In the genomic region with DNA sequence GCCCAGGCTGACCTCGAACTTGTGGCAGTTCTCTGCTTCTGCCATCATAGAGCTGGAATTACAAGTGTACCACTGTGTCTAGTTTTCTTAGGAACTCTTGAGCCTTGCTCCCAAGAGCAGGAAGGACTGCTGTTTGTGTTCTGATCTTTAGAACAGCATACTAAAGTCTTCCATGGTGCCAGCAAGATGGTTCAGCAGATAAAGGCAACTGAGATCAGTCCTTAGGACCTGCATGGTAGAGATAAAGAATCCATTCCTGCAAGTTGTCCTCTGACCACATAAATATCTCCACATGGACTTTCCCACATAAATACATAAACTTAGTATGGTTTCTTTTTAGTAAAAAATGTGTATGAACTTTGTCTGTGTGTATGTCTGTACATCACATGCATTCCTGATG, we compare ENCODE assay signal across 17 mouse cellular contexts. TPM values are rescaled to one million over a fixed set of nuclear protein-coding genes. Genes with fewer than 3 reads are reported as not detected.
A peak's percentile ranks its signal among the peaks of the same experiment; 100 is the strongest.
DNase-seq lines count a peak whose midpoint lies in the region; ATAC-seq lines count a peak whose summit lies in the region.
"Had no signal": no experiment of that assay in that cellular context is flagged by ENCODE, and none has a peak within 500 bp of the region (broad histone marks: within the 10 kb centered on the region; RNA-seq: fewer than 3 reads in every experiment).

No protein-coding gene starts in this region.

- no peak overlapping the region for H3K9ac ChIP-seq in heart, embryonic 11.5 days (ENCODE audit: low read depth, low read length)
- peak overlapping the region; percentile 75 for H3K9ac ChIP-seq in liver, embryonic 13.5 days
- no peak overlapping the region for H3K9ac ChIP-seq in forebrain, embryonic 15.5 days (replicated peaks)

- 79% methylated on average over 1 of the region's 1 CpGs for WGBS in heart, embryonic 11.5 days (ENCODE audit: insufficient replicate concordance)
- WGBS in liver, embryonic 13.5 days (ENCODE audit: insufficient replicate concordance) = 34% methylated on average over 1 of the region's 1 CpGs
- WGBS in forebrain, embryonic 15.5 days = 97% methylated on average over 1 of the region's 1 CpGs

- H3K27ac ChIP-seq in heart, embryonic 11.5 days (ENCODE audit: low read depth, low read length) = peak overlapping the region; percentile 74
- H3K27ac ChIP-seq in liver, embryonic 13.5 days = peak overlapping the region; percentile 99
- no peak overlapping the region for H3K27ac ChIP-seq in forebrain, embryonic 15.5 days (replicated peaks)
- H3K27ac ChIP-seq: embryonic facial prominence, embryonic 10.5 days; midbrain, embryonic 10.5 days had no signal

- no peaks in the 10 kb centered on the region for H3K36me3 ChIP-seq in heart, embryonic 11.5 days (ENCODE audit: control insufficient read depth, insufficient read depth, low read length)
- H3K36me3 ChIP-seq in liver, embryonic 13.5 days = peaks cover 13% of the 10 kb centered on the region; the same call in 1 of the 2 replicates
- H3K36me3 ChIP-seq in forebrain, embryonic 15.5 days = no peaks in the 10 kb centered on the region
- H3K36me3 ChIP-seq: embryonic facial prominence, embryonic 10.5 days; midbrain, embryonic 10.5 days had no signal

- no peaks in the 10 kb centered on the region for H3K9me3 ChIP-seq in heart, embryonic 11.5 days (replicated peaks; ENCODE audit: control insufficient read depth, low read length)
- no peaks in the 10 kb centered on the region for H3K9me3 ChIP-seq in liver, embryonic 13.5 days (replicated peaks)
- no peaks in the 10 kb centered on the region for H3K9me3 ChIP-seq in forebrain, embryonic 15.5 days
- H3K9me3 ChIP-seq: embryonic facial prominence, embryonic 10.5 days; midbrain, embryonic 10.5 days had no signal

- no peak for DNase-seq in heart, adult 8-10 months (ENCODE audit: low spot score)
- peak; percentile 61 for DNase-seq in 416B (ENCODE audit: low read depth)
- DNase-seq in c-Kit-positive CD71-positive TER-119-positive erythroid progenitor cells, embryonic 14.5 days (ENCODE audit: low spot score) = peak; percentile 85
- peak; percentile 77 for DNase-seq in liver, embryonic 13.5 days
- no peak for DNase-seq in right cerebral cortex, adult 18-20 months
- DNase-seq: adrenal gland, adult 8-10 months; cerebellum, adult 9-11 months; heart, postnatal 14 days; kidney, adult 9 months; layer of hippocampus, postnatal 36 days; thymus, postnatal 4 days had no signal

- H3K4me1 ChIP-seq in heart, embryonic 11.5 days (ENCODE audit: control insufficient read depth, insufficient read depth, low read length) = peaks cover 9% of the 10 kb centered on the region; the same call in 1 of the 2 replicates
- H3K4me1 ChIP-seq in liver, embryonic 13.5 days (replicated peaks) = peaks cover 98% of the 10 kb centered on the region
- H3K4me1 ChIP-seq in forebrain, embryonic 15.5 days = peaks cover 17% of the 10 kb centered on the region
- H3K4me1 ChIP-seq: embryonic facial prominence, embryonic 10.5 days; midbrain, embryonic 10.5 days had no signal

- peak overlapping the region; percentile 7; the same call in 1 of the 2 replicates for H3K4me2 ChIP-seq in heart, embryonic 11.5 days
- peak overlapping the region; percentile 71 for H3K4me2 ChIP-seq in liver, embryonic 13.5 days
- H3K4me2 ChIP-seq in forebrain, embryonic 15.5 days (replicated peaks) = no peak overlapping the region

- 0 out of 2 replicates have a peak, but pooled peaks have one; percentile 70 for ATAC-seq in heart, embryonic 11.5 days (replicated peaks; ENCODE audit: insufficient number of reproducible peaks, low FRiP score, low TSS enrichment)
- ATAC-seq in liver, embryonic 13.5 days (ENCODE audit: low read depth) = peak; percentile 76
- no peak for ATAC-seq in forebrain, embryonic 15.5 days (replicated peaks)
- no peak for ATAC-seq in frontal cortex, adult (ENCODE audit: low TSS enrichment)
- ATAC-seq: hindbrain, embryonic 16.5 days had no signal

- H3K4me3 ChIP-seq in heart, embryonic 11.5 days (ENCODE audit: low read depth, low read length) = no peak overlapping the region
- peak overlapping the region; percentile 35 for H3K4me3 ChIP-seq in liver, embryonic 13.5 days (replicated peaks)
- no peak overlapping the region for H3K4me3 ChIP-seq in forebrain, embryonic 15.5 days
- H3K4me3 ChIP-seq: embryonic facial prominence, embryonic 10.5 days; midbrain, embryonic 10.5 days had no signal

- H3K27me3 ChIP-seq in heart, embryonic 11.5 days (ENCODE audit: control insufficient read depth, insufficient read depth, low read length) = no peaks in the 10 kb centered on the region
- H3K27me3 ChIP-seq in liver, embryonic 13.5 days = no peaks in the 10 kb centered on the region
- H3K27me3 ChIP-seq in forebrain, embryonic 15.5 days = no peaks in the 10 kb centered on the region

RNA-seq across cellular contexts. Expression of gene Hectd4, which starts 22.7 kb away (rescaled TPM):
- 5.3 and 7.3 TPM in 2 replicates for polyA plus RNA-seq in heart, embryonic 11.5 days (2014; fragmentation: Nextera tagmentation; extraction: Ambion mirVana)
- total RNA-seq in heart, adult 8-10 months (2022) = 10 to 100 TPM; 22.8 to 26.9 (median 24.1) TPM
- polyA plus RNA-seq in liver, embryonic 13.5 days (2015; fragmentation: Nextera tagmentation; extraction: Ambion mirVana) = 6.9 and 7.6 TPM in 2 replicates
- 18.1 and 20.8 TPM in 2 replicates for polyA plus RNA-seq in forebrain, embryonic 15.5 days (2015; fragmentation: Nextera tagmentation; extraction: Ambion mirVana)

RNA-seq across cellular contexts. Expression of gene Rpl6, which starts 38.4 kb away (rescaled TPM):
- 498 and 592 TPM in 2 replicates for polyA plus RNA-seq in heart, embryonic 11.5 days (2014; fragmentation: Nextera tagmentation; extraction: Ambion mirVana)
- 100 to 1,000 TPM; 525 to 697 (median 601) TPM for total RNA-seq in heart, adult 8-10 months (2022)
- 556 and 610 TPM in 2 replicates for polyA plus RNA-seq in liver, embryonic 13.5 days (2015; fragmentation: Nextera tagmentation; extraction: Ambion mirVana)
- polyA plus RNA-seq in forebrain, embryonic 15.5 days (2015; fragmentation: Nextera tagmentation; extraction: Ambion mirVana) = 398 and 410 TPM in 2 replicates

RNA-seq across cellular contexts. Expression of gene Ptpn11, which starts 51.5 kb away (rescaled TPM):
- polyA plus RNA-seq in heart, embryonic 11.5 days (2014; fragmentation: Nextera tagmentation; extraction: Ambion mirVana) = 23.7 and 33.8 TPM in 2 replicates
- 100 to 1,000 TPM; 163 to 187 (median 182) TPM for total RNA-seq in heart, adult 8-10 months (2022)
- 12.5 TPM in 2 replicates for polyA plus RNA-seq in liver, embryonic 13.5 days (2015; fragmentation: Nextera tagmentation; extraction: Ambion mirVana)
- polyA plus RNA-seq in forebrain, embryonic 15.5 days (2015; fragmentation: Nextera tagmentation; extraction: Ambion mirVana) = 25.9 and 26.1 TPM in 2 replicates

Comparison
In these comparisons a context has a peak if more than half of its experiments do, and no peak if none do; other contexts are left out.
1. ATAC-seq: peak in heart, embryonic 11.5 days (single experiment) and liver, embryonic 13.5 days (single experiment); none in forebrain, embryonic 15.5 days (single experiment) and frontal cortex, adult (single experiment).
2. DNase-seq: peak in 416B (single experiment), c-Kit-positive CD71-positive TER-119-positive erythroid progenitor cells, embryonic 14.5 days (single experiment) and liver, embryonic 13.5 days (single experiment); none in heart, adult 8-10 months (single experiment) and right cerebral cortex, adult 18-20 months (single experiment).